Mouse (Mus musculus): ENCODE data around the gene Srebf2. TPM values are rescaled to one million over a fixed set of nuclear protein-coding genes. Genes with fewer than 3 reads are reported as not detected.
A peak's percentile ranks its signal among the peaks of the same experiment; 100 is the strongest.

Srebf2 gene
- total RNA-seq, 2 experiments from 2014 or later: 20.5 to 21.8 TPM

DNA sequence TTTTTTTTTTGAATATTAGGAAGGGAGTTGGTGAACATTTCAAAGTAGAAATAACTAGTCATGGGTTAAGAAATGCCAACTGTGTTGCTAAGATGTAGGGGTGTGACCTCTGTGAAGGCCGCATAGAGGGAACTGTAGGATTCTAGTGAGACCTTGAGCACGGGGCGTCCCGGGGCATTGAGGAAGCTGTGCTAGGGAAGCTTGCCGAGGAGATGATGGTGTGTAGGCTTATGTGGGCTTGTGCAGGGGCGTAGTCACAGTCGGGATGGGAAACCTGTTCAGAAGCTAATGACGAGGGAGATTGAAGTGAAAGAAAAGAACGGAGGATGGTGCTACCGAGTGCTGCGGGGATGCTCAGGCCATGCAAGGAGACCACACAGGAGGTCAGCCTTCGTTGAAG, 5.0 kb downstream of the Srebf2 start:
- intact Hi-C loops (cut with DNase I): no loop called here
- DNase-seq (ENCODE audit: low spot score): no peak

DNA sequence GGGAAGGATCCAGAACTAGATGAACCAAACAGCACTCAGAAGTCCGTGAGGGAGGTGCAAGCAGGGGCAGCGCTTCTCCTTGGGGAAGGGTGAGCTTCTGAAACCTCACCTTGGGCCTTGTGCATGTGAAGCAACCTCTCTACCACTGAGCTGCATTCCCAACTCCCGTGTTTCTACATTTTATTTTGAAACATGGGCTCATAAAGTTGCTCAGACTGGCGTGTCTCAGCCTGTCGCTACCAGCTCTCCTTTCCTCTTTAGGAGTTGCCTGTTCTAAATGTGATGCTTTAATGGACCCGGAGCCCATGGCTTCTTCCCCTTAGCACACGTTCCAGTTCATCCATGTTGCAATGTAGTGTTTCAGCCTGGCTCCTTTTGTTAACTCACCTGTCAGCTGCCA, 5.5 kb downstream of the Srebf2 start:
- no peak for DNase-seq (ENCODE audit: low spot score)
- intact Hi-C loops (cut with DNase I): no loop called here

DNA sequence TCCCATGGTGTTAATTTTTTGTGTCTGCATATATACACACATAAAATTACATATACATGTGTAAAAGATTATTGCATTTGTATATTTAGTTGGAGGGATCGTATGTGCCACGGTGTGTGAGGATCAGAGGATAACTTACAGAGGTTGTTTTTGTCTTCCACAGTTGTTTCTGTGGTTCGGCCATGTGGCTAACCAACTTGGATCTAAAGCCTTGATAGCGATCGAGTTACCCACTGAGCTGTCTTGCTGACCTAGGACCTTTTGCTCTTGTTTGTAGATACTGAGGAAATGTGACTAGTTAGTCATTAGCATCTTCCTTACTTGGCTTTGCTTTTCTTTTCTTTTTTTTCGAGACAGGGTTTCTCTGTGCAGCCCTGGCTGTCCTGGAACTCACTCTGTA, 9.3 kb downstream of the Srebf2 start:
- intact Hi-C loops (cut with DNase I): no loop called here
- no peak for DNase-seq (ENCODE audit: low spot score)

DNA sequence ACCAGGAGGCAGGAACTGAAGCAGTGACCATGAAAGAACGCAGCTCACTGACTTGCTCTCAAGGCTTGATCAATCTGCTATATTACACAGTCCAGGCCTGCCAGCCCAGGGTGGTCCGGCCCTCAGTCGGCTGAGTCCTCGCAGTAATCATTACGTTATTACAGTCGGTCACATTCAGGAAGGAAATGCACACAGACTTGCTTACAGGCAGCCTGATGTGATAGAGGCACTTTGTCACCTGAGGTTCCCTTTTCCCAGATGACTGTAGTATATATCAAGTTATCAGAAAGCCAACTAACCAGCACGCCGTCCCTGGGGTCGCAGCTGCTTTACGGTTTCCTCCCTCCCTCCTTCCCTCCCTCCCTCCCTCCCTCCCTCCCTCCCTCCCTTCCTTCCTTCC, 9.9 kb downstream of the Srebf2 start:
- intact Hi-C loops (cut with DNase I): no loop called here
- no peak for DNase-seq (ENCODE audit: low spot score)

DNA sequence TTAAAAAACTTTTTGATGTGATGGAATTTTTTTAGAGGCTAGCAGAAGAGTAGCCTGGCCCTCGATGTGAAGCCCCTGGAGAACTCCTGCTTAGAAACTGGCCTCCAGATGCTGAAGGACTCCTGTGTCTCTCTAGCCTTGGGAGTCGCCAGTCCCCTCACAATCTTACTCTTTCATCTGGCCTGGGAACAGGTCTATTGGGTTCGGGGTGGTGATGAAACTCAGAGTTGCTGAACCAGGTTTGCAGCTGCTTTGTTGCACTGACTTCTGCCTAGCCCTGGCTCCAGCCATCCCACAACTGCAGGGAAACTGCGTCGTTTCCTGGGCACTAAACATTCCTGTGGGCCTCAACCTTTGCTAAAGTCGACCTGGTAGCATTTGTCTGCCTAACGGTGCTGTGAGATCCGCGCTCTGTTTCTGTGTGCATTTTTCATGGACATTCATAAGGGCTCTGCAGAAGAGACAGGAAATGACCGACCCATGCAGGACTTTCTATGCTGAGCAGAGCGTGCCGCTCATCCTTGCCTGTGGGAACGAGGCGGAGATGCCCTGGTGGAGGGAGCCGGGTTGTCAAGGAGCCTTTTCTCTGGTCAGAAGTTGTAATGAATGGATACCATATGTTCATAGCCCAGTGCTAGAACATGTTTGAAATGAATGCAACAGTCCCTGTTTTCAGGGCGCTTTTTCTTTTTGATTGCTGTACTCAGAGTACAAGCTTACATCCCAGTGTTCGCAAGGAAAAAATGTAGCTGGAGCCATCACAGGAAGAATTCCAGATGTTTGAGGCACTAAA, 11.5 kb downstream of the Srebf2 start:
- DNase-seq (ENCODE audit: low spot score): no peak
- intact Hi-C loops (cut with DNase I): no loop called here

DNA sequence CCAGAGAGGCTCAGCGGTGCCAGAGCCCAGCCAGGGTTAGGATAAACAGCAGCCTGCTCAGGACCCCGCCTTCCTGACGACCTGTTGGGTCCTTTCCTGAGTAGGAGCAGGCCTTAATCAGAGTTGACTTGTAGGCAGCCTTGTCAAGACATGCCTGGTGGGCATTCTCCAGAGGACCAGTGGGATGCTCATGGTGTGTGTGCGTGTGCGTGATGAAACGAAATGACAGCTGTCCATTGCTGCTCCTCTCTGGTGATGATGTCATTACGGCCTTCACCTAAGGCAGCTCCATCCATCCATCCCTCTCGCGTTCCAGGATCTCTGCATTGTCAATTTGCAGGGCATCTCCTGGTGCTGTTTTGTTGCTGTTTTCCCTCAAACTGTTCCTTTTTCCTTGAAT, 12.5 kb downstream of the Srebf2 start:
- intact Hi-C loops (cut with DNase I): no loop called here
- DNase-seq (ENCODE audit: low spot score): no peak

DNA sequence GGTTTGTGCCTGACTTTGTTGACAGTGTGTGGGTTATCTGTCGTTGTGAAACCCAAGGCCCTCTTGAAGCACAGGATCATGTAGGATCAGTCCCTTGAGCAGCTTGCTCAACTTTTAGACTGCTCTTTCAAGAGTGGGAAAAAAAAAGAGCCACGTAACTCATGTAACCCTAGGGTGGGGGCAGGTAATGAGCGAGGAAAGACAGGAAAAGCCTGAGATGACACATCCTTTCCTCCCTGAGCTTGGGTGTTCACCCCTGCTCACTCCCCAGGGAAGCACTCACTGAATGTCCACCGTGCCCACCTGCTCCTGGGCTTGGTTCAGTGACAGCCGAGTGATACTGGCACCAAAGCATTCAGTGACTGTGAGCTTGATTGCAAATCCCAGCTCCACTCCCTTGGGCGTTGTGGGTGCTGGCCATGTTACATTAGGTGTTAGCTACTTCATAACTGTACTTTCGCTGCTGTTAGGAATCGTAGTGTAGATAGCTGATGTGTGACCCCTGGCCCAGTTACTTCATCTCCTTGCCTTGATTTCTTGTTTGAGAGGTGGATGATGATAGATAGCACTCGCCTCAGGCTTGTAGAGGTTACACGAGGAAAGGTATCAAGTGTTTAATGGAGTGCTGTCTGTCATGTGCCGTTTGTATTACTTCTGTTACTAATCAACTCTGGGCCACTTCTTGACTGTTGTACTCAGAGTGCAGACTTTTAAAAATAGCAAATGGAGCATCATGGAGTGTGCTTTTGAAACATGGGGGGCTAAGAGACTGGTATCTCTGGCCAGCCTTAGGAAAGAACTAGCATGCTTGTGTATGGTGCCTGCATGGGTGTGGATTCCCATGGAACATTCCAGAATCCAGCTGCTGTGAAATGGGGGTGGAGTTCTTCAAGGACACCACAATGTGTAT, 14.0 kb downstream of the Srebf2 start:
- intact Hi-C loops (cut with DNase I): loop anchor here (5.0 kb wide), 1 partner anchor 84 kb away; no protein-coding TSS in a partner anchor
- DNase-seq (ENCODE audit: low spot score): no peak

DNA sequence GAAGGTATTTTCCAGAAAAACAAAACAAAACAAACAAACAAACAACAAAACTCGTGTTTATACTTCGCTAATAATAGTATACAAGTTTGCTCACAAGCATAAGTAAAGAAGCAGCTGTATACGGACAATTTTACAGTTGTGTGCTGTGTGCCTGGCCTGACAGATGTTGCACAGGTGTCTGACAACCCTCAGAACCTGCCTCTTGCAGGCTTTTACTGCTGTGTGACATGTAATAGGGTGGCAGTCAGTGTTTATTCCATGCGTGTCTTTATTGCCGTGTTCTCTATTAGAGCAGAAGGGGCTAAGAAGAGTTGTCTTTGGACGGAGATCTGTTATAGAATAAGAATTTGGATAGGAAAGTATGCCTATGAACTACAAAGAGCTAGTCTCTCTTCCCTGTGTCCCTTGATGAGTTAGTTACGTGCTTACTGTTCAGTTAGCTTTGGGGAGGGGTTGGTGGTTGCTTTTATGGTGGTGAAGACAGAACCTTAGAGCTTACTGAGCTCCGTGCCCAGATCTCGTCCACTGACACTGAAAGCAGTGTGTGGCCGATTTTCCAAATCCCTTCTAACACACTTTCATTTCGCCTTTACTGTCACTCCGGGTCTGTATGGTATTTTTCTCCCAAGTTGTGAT, 15.1 kb downstream of the Srebf2 start:
- intact Hi-C loops (cut with DNase I): loop anchor here (5.0 kb wide), 1 partner anchor 85 kb away; no protein-coding TSS in a partner anchor
- DNase-seq (ENCODE audit: low spot score): no peak

DNA sequence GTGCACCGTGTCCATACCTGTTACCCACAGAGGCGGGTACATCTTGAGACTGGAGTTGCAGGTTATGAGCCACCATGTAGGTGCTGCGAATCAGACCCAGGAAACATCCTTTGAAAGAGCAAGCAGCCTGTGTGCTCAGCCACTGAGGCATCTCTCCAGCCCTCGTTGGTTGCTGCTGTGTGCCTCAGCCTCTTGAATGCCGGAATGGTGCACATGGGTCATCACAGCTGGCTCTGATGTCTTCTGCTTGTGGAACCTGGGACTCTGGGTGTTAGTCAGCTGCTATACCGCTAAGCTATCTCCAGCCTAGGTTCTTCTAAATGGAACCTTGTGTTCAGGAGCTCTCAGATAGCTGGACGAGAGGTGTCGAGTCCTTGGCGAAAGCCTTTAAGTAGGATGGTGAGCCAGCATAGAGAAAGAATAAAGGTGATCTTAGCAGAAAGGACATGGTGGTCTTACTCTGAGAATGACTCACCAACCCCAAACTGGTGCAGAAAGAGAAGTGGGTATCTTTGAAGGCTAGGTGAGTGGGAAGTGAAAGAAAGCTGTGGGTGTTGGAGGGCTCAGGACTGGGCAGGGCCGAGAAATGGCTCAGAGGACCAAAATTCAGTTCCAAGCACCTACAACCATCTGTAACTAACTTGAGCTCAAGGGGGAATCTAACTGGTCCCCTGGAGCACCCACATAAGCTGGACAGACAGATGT, 16.5 kb downstream of the Srebf2 start:
- intact Hi-C loops (cut with DNase I): loop anchor here (5.0 kb wide), 1 partner anchor 86 kb away; no protein-coding TSS in a partner anchor
- no peak for DNase-seq (ENCODE audit: low spot score)

DNA sequence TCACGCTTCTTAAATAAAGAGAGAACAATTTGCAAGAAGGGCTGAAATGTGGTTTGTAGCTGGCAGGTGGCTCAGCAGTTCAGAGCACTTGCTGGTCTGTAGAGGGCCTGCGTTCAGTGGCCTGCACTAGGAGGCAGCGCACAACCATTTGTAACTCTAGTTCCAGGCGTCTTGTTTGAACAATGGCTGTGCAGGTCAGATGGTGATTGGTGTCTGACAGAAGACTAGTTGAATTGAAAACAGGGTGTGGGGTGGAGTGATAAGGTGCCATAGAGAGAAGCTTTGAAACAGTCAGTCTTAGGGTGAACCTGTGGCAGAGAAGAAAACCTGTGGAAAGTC, 17.0 kb downstream of the Srebf2 start:
- intact Hi-C loops (cut with DNase I): loop anchor here (5.0 kb wide), 1 partner anchor 87 kb away; no protein-coding TSS in a partner anchor
- DNase-seq (ENCODE audit: low spot score): no peak

DNA sequence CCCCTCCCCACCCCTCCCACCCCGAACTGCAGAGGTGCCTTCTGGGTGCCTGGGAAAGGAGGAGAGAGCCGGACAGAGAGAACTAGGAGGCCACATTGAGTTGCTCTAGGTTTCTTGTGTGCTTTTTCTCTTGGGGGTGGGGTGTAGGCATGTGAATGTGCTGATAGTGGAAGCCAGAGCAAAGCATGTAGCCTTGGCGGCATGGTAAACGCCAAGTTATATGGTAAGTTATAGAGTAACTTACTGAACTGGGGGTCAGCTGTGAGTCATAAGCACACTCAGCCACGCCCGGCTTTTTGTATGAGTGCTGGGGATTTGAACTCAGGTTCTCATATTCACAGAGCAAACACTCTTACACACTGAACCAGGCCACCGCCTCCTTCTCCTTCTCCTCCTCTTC, 17.5 kb downstream of the Srebf2 start:
- intact Hi-C loops (cut with DNase I): loop anchor here (5.0 kb wide), 1 partner anchor 87 kb away; no protein-coding TSS in a partner anchor
- DNase-seq (ENCODE audit: low spot score): no peak

DNA sequence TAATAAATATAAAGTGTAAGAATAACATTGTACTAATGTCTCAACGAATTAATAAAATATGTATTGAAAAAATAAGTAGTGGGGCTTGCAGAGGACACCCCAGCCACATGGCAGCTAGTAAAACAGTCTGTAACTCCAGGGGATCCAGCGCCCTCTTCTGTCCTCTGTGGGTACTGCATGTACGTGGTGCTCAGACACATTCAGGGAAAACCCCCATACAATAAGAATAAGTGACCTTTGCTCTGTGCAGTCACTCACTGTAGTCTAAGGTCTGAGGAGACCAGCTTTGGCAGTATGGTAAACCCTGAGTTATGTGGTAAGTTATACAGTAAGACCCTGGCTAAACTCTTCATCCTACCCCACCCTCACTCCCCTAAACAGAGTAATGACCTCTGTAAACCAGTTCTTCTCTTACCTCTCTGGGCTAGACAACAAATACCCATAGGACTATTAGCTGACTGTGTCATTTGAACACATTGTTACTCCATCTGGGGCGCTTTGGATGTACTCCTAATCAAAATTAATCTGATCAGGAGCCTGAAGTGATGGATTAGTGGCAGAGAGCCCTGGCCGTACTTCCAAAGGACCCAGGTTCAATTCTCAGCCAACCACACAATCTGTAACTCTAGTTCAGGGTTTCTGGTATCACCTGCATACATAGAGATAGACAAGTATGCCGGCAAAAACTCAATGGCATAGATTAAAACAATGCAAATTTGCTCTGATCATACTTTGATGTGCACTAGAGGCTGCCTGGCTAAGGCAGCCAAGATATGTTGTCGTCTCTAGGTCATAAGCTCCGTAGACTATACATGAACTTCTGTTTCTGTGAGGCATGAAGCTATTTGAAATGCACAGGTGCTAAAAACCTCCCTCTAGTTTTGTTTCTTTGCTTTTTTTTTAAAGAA, 18.6 kb downstream of the Srebf2 start:
- intact Hi-C loops (cut with DNase I): loop anchor here (1.0 kb wide), 1 partner anchor 25 kb away; no protein-coding TSS in a partner anchor
- peak; percentile 26 for DNase-seq (ENCODE audit: low spot score)

DNA sequence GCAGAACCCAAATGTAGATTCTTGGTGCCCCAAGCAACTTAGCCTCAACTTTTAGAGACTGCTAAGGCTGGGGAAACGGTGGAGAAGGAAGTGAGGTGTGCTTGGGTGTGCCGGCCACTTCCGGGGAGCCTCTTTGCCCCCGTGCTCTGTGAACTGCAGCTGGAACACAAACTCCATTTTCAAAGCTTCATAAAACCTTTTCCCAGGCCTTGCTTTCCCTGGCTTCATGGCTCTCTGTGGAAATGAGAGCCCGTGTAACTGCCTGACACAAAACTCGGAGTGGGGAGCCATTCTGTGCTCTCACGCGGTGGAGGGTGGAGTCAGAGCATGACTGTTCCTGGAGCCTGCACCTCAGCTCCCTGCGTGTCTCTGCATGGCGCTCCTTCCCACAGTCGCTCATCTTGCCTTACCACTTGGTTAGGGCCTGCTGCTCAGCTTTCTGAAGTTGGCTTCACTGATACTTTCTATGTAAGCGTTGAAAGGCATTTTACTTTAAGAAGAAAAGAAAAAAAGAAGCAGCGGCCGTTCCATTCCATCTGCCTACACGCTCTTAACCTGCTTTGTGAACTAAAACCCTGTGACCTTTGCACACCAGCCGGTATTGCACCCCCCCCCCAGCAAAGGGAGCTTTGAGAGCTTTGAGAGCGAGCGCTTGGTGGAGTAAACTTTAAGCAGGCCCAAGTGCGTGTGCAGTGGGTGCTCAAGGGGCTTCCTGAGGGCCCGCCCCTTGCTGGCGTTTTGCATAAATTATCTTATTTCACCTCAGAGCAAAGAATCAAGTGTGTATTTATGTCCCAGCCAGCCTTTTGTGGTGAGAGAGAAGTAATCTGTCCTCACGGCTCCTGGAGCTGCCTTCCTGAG, 19.5 kb downstream of the Srebf2 start:
- intact Hi-C loops (cut with DNase I): no loop called here
- no peak for DNase-seq (ENCODE audit: low spot score)

DNA sequence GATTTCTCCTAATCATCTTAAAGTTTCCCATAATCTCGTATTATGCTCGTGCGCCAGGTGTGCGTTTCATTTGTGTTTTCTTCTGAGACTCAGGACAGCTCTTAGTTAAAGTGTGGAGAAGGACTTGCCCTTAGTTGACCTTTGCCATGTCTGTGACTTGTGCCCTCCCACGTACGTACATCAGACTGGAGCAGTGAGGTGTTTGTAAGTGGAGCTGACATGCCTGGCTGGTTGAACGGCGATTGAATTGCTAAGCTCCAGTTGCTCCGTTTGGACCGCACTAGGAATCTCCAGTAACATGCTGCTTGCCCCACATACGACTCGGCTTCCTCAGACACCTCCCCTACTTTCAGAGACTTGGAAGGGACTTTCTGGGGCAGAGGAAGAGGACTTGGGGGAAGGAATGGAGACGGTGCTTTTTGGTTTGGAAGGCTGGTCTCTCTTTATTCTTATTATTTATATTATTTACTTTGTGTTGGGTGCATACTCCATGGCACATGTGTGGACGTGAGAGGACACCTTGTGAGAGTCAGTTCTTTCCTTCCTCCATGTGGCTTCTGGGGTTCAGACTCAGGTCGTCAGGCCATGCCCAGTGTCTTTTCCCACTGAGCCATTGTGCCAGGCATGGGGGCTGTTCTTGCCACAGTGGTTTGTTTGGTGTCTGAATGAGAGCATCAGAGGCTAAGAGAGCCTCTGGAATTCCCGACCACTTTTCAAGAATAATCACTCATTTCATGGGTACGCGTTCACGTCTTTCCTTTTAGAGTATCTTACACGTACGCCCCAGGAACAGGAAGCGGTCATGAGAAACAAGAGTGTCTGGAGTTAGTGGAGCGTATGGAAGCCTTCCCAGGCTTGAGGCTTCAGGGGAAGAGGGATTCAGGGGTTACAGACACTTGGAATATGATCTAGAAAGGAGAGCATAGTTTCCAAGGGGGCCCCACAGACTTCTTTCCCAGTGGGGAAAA, 20.5 kb downstream of the Srebf2 start:
- no peak for DNase-seq (ENCODE audit: low spot score)
- intact Hi-C loops (cut with DNase I): no loop called here

DNA sequence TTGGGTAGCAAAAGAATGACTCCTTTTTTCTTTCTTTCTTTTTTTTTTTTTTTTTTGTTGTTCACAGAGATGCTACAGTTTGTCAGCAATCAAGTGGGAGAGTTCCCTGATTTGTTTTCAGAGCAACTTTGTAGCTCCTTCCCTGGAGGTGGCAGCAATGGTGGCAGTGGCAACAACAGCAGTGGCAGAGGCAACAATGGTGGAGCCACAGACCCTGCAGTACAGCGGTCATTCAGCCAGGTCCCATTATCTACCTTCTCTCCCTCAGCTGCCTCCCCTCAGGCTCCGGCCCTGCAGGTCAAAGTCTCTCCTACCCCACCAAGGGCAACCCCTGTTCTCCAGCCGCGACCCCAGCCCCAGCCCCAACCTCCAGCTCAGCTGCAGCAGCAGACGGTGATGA, 22.7 kb downstream of the Srebf2 start:
- intact Hi-C loops (cut with DNase I): no loop called here
- no peak for DNase-seq (ENCODE audit: low spot score)

DNA sequence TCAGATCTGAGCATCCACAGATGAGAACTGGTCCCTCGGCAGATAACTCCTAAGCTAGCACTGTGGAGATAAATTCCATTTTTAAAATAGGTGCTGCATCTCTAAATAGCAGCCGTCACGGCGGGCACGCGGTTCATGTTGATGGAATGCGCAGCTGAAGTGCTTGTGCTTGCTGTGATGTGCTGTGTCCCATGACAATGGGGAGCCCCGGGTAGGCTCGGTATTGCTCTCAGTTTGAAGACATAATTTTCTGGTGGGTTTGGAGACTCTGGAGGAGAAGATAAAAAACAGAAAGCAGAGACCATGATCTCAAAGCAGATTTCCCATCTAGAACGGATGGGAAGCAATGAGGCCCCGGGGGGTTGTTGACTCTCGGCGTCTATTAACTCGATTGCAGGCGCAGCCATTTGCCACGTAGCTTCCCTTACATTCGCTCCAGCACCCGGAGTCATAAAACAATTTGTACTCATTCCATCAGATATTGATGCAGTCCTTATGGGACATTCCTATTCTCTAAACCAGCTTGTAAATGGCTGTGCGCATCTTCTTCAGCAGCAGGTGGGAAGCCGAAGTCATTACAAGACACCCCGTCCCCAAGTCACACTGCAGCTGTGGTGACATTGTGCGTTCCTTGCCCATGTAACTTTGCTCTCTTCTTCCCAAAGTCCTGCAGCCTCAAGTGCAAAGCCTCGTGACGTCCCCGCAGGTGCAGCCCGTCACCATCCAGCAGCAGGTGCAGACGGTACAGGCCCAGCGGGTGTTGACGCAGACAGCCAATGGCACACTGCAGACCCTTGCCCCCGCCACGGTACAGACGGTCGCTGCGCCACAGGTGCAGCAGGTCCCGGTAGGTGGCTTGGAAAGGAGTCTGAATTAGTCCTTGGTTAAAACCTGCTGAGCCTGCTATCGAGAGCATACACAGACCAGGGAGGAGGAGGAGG, 23.7 kb downstream of the Srebf2 start:
- DNase-seq (ENCODE audit: low spot score): no peak
- intact Hi-C loops (cut with DNase I): no loop called here

Data from heart, postnatal 25 days (tissue).